Mouse (Mus musculus): Measurements from ENCODE around the gene Ngdn. TPM values are rescaled to one million over a fixed set of nuclear protein-coding genes. Genes with fewer than 3 reads are reported as not detected.

Gene Ngdn
- total and polyA plus RNA-seq, 3 experiments = 75.4 to 111 (median 77.9) TPM

DNA sequence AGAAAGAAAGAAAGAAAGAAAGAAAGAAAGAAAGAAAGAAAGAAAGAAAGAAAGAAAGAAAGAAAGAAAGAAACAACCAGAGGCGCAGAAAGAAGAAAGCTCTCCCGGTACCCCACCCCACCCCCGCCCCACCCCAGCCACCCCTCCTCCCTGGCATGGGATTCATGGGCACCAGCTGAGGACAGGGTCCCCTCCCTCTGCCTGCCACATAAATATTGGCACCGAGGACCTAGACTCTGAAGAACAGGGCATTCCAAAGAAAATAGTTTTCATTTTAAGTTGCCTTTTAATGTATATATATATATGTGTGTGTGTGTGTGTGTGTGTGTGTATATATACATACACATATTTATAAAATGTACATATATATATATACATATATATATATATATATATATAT, 37.8 kb downstream of the Ngdn start:
- H3K4me2 ChIP-seq (ENCODE audit: insufficient read depth, low read depth, poor library complexity, severe bottlenecking) = no peak overlapping the region
- H3K4me1 ChIP-seq (ENCODE audit: control insufficient read depth in 1 of 2, insufficient read depth in 2 of 2) = peaks cover 0 to 4% of the 10 kb centered on the region in 2 experiments; a peak in 1 of 4 replicates
- no peak overlapping the region for H3K9ac ChIP-seq (ENCODE audit: insufficient read depth, low read depth)
- TF ChIP-seq MAFK (IDR thresholded peaks at IDR 0.05; ENCODE audit: insufficient replicate concordance, low read length) = no peak
- no peak for TF ChIP-seq KAT2A (IDR thresholded peaks at IDR 0.05; ENCODE audit: insufficient replicate concordance, low read length)
- no peak for TF ChIP-seq MAX (IDR thresholded peaks at IDR 0.05; ENCODE audit: low read length)
- no peak for TF ChIP-seq POLR2A (IDR thresholded peaks at IDR 0.05; ENCODE audit: low read depth, low read length)
- TF ChIP-seq IRF4 (IDR thresholded peaks at IDR 0.05; ENCODE audit: low read depth, low read length) = no peak
- TF ChIP-seq USF1 (IDR thresholded peaks at IDR 0.05; ENCODE audit: low read depth, low read length) = no peak
- no peak for TF ChIP-seq CTCF (conservative IDR thresholded peaks at IDR 0.05 in 1 of 2, IDR thresholded peaks at IDR 0.05 in 1 of 2; ENCODE audit: low read depth in 2 of 2, low read length in 2 of 2)
- TF ChIP-seq NELFE (IDR thresholded peaks at IDR 0.05; ENCODE audit: low read depth, low read length) = no peak
- TF ChIP-seq RCOR1 (conservative IDR thresholded peaks at IDR 0.05; ENCODE audit: low read depth, low read length) = no peak
- no peak for TF ChIP-seq MEF2A (IDR thresholded peaks at IDR 0.05; ENCODE audit: borderline replicate concordance, low read depth, low read length)
- no peak for TF ChIP-seq PAX5 (IDR thresholded peaks at IDR 0.05; ENCODE audit: low read length)
- TF ChIP-seq ETS1 (conservative IDR thresholded peaks at IDR 0.05; ENCODE audit: low read depth, low read length) = no peak
- no peak for TF ChIP-seq ZMIZ1 (IDR thresholded peaks at IDR 0.05; ENCODE audit: low read depth, low read length)
- no peak for TF ChIP-seq HCFC1 (IDR thresholded peaks at IDR 0.05; ENCODE audit: low read depth, low read length)
- no peak for TF ChIP-seq NRF1 (IDR thresholded peaks at IDR 0.05; ENCODE audit: low read depth, low read length)
- TF ChIP-seq SIN3A (IDR thresholded peaks at IDR 0.05; ENCODE audit: low read length) = no peak
- TF ChIP-seq EP300 (IDR thresholded peaks at IDR 0.05; ENCODE audit: low read length) = no peak
- H3K9me3 ChIP-seq (replicated peaks; ENCODE audit: low read length) = no peaks in the 10 kb centered on the region
- H3K27me3 ChIP-seq (replicated peaks) = peaks cover 36% of the 10 kb centered on the region
- DNase-seq (ENCODE audit: extremely low read depth) = no peak
- no peaks in the 10 kb centered on the region for H3K36me3 ChIP-seq (replicated peaks in 1 of 2; ENCODE audit: control insufficient read depth in 1 of 2, insufficient read depth in 1 of 2, low read length in 1 of 2)
- H3K27ac ChIP-seq (ENCODE audit: insufficient read depth, low read depth) = no peak overlapping the region
- no peak overlapping the region for H3K4me3 ChIP-seq (replicated peaks in 1 of 3; ENCODE audit: low read depth in 2 of 3, low read length in 2 of 3, poor library complexity in 1 of 3)
- in situ Hi-C loops (cut with MboI; ENCODE audit: low pct_ligation_motif_present, low pct_unique_long_range_greater_than_20kb, low sequenced_read_pairs) (no loop called here), dilution Hi-C loops (cut with MboI; ENCODE audit: extremely low pct_ligation_motif_present, extremely low pct_unique_long_range_greater_than_20kb, low sequenced_read_pairs) (no loop called here)
- no peaks in the 10 kb centered on the region for H3K79me2 ChIP-seq (replicated peaks; ENCODE audit: control insufficient read depth, extremely low read depth, insufficient read depth, poor library complexity, severe bottlenecking)

DNA sequence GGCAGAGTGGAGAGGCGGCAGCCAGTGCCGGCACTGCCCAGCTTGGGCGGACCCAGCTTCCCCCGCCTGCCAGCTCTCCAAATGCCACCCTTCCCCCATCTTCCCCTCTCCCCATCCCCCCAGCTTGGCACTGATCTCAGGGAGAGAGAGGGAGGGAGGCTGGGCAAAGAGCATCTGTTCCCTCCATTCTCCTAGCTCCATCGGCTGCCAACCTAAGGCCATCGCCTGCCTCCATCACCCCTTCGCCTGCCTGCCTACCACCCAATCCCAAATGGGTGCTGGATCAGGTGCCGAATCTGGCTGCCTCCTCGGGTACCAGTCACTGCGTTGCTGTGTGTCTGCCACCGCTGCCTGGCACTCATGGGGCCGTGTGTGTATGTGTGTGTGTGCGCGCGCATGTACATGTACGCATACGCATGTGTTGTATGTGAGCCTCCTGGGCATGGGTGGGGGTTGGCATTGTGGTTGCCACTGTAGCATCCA, 38.5 kb downstream of the Ngdn start:
- H3K4me2 ChIP-seq (ENCODE audit: insufficient read depth, low read depth, poor library complexity, severe bottlenecking) = 0 out of 2 replicates have a peak overlapping the region, but pooled peaks have one; percentile 25
- no peak overlapping the region for H3K27ac ChIP-seq (ENCODE audit: insufficient read depth, low read depth)
- no peak for TF ChIP-seq IRF4 (IDR thresholded peaks at IDR 0.05; ENCODE audit: low read depth, low read length)
- no peak for TF ChIP-seq TCF12 (IDR thresholded peaks at IDR 0.05; ENCODE audit: low read depth, low read length)
- TF ChIP-seq JUND (conservative IDR thresholded peaks at IDR 0.05; ENCODE audit: low read depth, low read length) = no peak
- no peak for TF ChIP-seq MYC (IDR thresholded peaks at IDR 0.05; ENCODE audit: low read depth, low read length)
- TF ChIP-seq CTCF (conservative IDR thresholded peaks at IDR 0.05 in 1 of 2, IDR thresholded peaks at IDR 0.05 in 1 of 2; ENCODE audit: low read depth in 2 of 2, low read length in 2 of 2) = no peak
- TF ChIP-seq PAX5 (IDR thresholded peaks at IDR 0.05; ENCODE audit: low read length) = no peak
- TF ChIP-seq CHD1 (IDR thresholded peaks at IDR 0.05; ENCODE audit: low read depth, low read length) = no peak
- TF ChIP-seq GABPA (IDR thresholded peaks at IDR 0.05; ENCODE audit: insufficient replicate concordance, low read depth, low read length) = no peak
- in situ Hi-C loops (cut with MboI; ENCODE audit: low pct_ligation_motif_present, low pct_unique_long_range_greater_than_20kb, low sequenced_read_pairs) = no loop called here
- H3K4me1 ChIP-seq (ENCODE audit: control insufficient read depth in 1 of 2, insufficient read depth in 2 of 2) = peaks cover 0 to 4% of the 10 kb centered on the region in 2 experiments; a peak in 1 of 4 replicates
- H3K27me3 ChIP-seq (replicated peaks) = peaks cover 37% of the 10 kb centered on the region
- no peaks in the 10 kb centered on the region for H3K36me3 ChIP-seq (replicated peaks in 1 of 2; ENCODE audit: control insufficient read depth in 1 of 2, insufficient read depth in 1 of 2, low read length in 1 of 2)
- H3K4me3 ChIP-seq (replicated peaks in 1 of 3; ENCODE audit: low read depth in 2 of 3, low read length in 2 of 3, poor library complexity in 1 of 3) = no peak overlapping the region
- no peaks in the 10 kb centered on the region for H3K79me2 ChIP-seq (replicated peaks; ENCODE audit: control insufficient read depth, extremely low read depth, insufficient read depth, poor library complexity, severe bottlenecking)
- no peak overlapping the region for H3K9ac ChIP-seq (ENCODE audit: insufficient read depth, low read depth)
- no peaks in the 10 kb centered on the region for H3K9me3 ChIP-seq (replicated peaks; ENCODE audit: low read length)
- no peak for DNase-seq (ENCODE audit: extremely low read depth)
- dilution Hi-C loops (cut with MboI; ENCODE audit: extremely low pct_ligation_motif_present, extremely low pct_unique_long_range_greater_than_20kb, low sequenced_read_pairs) = no loop called here

All from CH12.LX (cell line).